Mouse (Mus musculus): ENCODE data around the gene Pop7. TPM values are rescaled to one million over a fixed set of nuclear protein-coding genes. Genes with fewer than 3 reads are reported as not detected.

Gene Pop7
- polyA plus RNA-seq, 1 experiment: 10.2 TPM

DNA sequence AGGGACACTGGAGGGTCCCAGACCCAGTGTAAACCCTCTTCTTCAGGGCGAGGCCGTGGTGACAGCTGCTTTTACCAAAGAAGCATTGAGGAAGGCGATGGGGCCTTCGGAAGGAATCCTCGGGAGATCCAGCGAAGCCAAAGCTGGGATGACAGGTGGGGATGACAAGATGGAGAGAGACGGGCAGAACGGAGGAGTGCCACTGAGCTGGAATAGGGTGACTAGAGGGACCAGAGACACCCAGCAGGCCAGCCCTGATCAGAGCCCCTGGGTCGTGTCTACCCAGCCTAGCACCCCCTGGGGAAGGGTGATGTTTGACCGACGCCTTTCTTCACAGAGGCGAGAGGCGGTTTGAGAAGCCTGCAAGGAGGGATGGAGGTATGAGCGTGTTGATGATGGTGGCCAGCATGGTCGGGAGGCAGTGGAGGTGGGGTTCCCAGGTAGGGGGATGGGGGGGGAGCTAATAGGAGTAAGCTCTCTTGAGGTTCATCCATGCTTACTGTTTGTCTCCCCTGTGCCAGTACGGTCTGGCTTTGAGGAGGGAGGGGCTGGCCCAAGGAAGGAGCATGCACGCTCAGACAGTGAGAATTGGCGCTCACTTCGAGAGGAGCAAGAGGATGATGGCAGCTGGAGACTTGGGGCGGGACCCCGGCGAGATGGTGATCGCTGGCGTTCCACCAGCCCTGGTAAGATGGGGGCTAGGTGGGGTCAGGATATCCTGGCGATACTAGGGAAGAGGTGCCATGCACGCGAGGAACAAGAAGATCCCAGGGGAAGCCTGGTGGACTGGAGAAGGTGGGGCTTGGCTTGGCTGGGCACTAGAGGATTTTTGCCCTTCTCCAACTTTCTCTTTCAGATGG, 17.6 kb upstream of the Pop7 start:
- H3K4me1 ChIP-seq (ENCODE audit: control insufficient read depth, insufficient read depth, low read length): no peaks in the 10 kb centered on the region
- TF ChIP-seq POLR2A (IDR thresholded peaks at IDR 0.05; ENCODE audit: control insufficient read depth, low read depth, low read length): no peak
- no peak for TF ChIP-seq CTCF (IDR thresholded peaks at IDR 0.05; ENCODE audit: control insufficient read depth, insufficient read depth, insufficient replicate concordance, low read depth, low read length)
- H3K4me3 ChIP-seq (ENCODE audit: control insufficient read depth, low read depth, low read length): no peak overlapping the region
- H3K27me3 ChIP-seq (ENCODE audit: control insufficient read depth, insufficient read depth, low read length): no peaks in the 10 kb centered on the region
- no peak overlapping the region for H3K27ac ChIP-seq (ENCODE audit: control insufficient read depth, insufficient read depth, low read depth, low read length)
- H3K36me3 ChIP-seq (ENCODE audit: control insufficient read depth, insufficient read depth, low read length): peaks cover 3% of the 10 kb centered on the region; the same call in 1 of the 2 replicates

- no peak within 1 kb of the TSS for H3K4me3 ChIP-seq (ENCODE audit: control insufficient read depth, low read depth, low read length)
- TF ChIP-seq POLR2A (IDR thresholded peaks at IDR 0.05; ENCODE audit: control insufficient read depth, low read depth, low read length): no peak
- TF ChIP-seq CTCF (IDR thresholded peaks at IDR 0.05; ENCODE audit: control insufficient read depth, insufficient read depth, insufficient replicate concordance, low read depth, low read length): peak; percentile 42; the same call in 1 of the 2 replicates
- no peaks in the 10 kb centered on the region for H3K27me3 ChIP-seq (ENCODE audit: control insufficient read depth, insufficient read depth, low read length)
- no peak within 1 kb of the TSS for H3K27ac ChIP-seq (ENCODE audit: control insufficient read depth, insufficient read depth, low read depth, low read length)
- peaks cover 3% of the 10 kb centered on the region; the same call in 1 of the 2 replicates for H3K36me3 ChIP-seq (ENCODE audit: control insufficient read depth, insufficient read depth, low read length)
- no peaks in the 10 kb centered on the region for H3K4me1 ChIP-seq (ENCODE audit: control insufficient read depth, insufficient read depth, low read length)
These were observed 16.1 kb upstream of the Pop7 start, which contains the start of gene Gigyf1 for GRCm38 (mm10) chr5:137518436-137518835. TSS of gene Gigyf1 (plus strand) at chr5:137518548.

DNA sequence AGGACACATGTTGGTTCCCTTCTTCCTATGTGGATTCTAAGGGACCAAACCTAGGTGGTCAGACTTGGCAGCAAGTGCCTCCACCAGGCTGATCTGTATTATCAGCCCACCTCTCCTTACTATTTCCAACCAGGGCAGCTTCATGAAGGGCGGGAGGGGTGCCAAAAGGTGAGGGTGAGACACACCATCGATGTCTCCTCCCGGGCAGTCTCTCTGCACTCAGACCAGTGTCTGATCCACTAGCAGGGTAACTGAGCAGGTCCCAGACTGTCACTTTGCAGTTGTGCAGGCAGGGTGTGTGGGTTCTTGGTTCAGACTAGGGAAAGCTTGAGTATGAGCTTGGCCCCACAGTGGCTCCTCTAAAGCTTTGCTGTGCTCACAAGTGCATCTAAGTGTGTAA, 12.5 kb upstream of the Pop7 start:
- Histone ChIP-seq H3K36me3 (ENCODE audit: control insufficient read depth, insufficient read depth, low read length) (no peaks in the 10 kb centered on the region), H3K27ac (ENCODE audit: control insufficient read depth, insufficient read depth, low read depth, low read length) (no peak overlapping the region), H3K4me1 (ENCODE audit: control insufficient read depth, insufficient read depth, low read length) (no peaks in the 10 kb centered on the region; the same call in 1 of the 2 replicates), H3K4me3 (ENCODE audit: control insufficient read depth, low read depth, low read length) (no peak overlapping the region), H3K27me3 (ENCODE audit: control insufficient read depth, insufficient read depth, low read length) (no peaks in the 10 kb centered on the region)
- TF ChIP-seq POLR2A (IDR thresholded peaks at IDR 0.05; ENCODE audit: control insufficient read depth, low read depth, low read length) (no peak), CTCF (IDR thresholded peaks at IDR 0.05; ENCODE audit: control insufficient read depth, insufficient read depth, insufficient replicate concordance, low read depth, low read length) (no peak)

DNA sequence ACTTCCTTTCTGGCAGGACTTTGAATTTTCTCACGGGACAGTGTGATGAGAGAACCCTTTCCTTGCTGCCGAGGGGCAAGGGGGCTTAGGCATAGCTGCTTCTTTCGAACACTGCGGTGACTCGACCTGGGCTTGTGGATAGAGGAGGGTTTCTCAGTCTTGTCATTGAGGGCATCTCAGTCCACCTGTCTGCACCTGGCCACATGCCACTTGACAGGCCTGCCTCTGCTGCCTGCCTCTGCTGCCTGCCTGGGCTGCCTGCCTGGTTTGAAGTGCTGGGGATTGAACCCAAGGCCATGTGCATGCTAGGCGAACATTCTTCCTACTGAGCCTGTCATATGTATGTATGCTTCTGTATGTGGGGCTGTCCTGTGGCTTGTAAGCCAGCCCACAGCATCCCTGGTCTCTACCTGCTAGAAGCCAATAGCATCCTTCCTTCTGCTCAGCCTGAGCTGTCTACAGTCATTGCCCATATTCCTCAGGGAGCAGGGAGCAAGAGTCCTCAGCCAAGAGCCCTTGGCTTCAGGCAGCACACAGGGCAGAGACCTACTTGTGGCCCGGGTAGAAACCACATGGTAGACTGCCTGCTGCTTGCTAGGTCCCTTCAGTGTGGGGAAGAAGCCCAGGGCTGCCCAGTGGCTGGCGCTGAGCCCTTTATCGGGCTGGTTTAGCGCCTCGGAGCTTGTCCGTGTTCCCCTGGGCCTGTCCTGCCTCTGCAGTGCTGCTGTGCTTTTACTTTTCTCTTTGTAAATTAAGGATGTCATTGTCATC, 11.8 kb upstream of the Pop7 start:
- H3K27ac ChIP-seq (ENCODE audit: control insufficient read depth, insufficient read depth, low read depth, low read length): no peak overlapping the region
- TF ChIP-seq CTCF (IDR thresholded peaks at IDR 0.05; ENCODE audit: control insufficient read depth, insufficient read depth, insufficient replicate concordance, low read depth, low read length): no peak
- no peak for TF ChIP-seq POLR2A (IDR thresholded peaks at IDR 0.05; ENCODE audit: control insufficient read depth, low read depth, low read length)
- no peak overlapping the region for H3K4me3 ChIP-seq (ENCODE audit: control insufficient read depth, low read depth, low read length)
- no peaks in the 10 kb centered on the region for H3K36me3 ChIP-seq (ENCODE audit: control insufficient read depth, insufficient read depth, low read length)
- no peaks in the 10 kb centered on the region for H3K27me3 ChIP-seq (ENCODE audit: control insufficient read depth, insufficient read depth, low read length)
- H3K4me1 ChIP-seq (ENCODE audit: control insufficient read depth, insufficient read depth, low read length): no peaks in the 10 kb centered on the region; the same call in none of the 2 replicates

- TF ChIP-seq POLR2A (IDR thresholded peaks at IDR 0.05; ENCODE audit: control insufficient read depth, low read depth, low read length) (no peak), CTCF (IDR thresholded peaks at IDR 0.05; ENCODE audit: control insufficient read depth, insufficient read depth, insufficient replicate concordance, low read depth, low read length) (peak; percentile 33; the same call in 1 of the 2 replicates)
- Histone ChIP-seq H3K4me1 (ENCODE audit: control insufficient read depth, insufficient read depth, low read length) (no peaks in the 10 kb centered on the region; the same call in none of the 2 replicates), H3K27ac (ENCODE audit: control insufficient read depth, insufficient read depth, low read depth, low read length) (no peak overlapping the region), H3K4me3 (ENCODE audit: control insufficient read depth, low read depth, low read length) (no peak overlapping the region), H3K27me3 (ENCODE audit: control insufficient read depth, insufficient read depth, low read length) (no peaks in the 10 kb centered on the region), H3K36me3 (ENCODE audit: control insufficient read depth, insufficient read depth, low read length) (no peaks in the 10 kb centered on the region)
These were observed 10.8 kb upstream of the Pop7 start for GRCm38 (mm10) chr5:137512847-137513794.

DNA sequence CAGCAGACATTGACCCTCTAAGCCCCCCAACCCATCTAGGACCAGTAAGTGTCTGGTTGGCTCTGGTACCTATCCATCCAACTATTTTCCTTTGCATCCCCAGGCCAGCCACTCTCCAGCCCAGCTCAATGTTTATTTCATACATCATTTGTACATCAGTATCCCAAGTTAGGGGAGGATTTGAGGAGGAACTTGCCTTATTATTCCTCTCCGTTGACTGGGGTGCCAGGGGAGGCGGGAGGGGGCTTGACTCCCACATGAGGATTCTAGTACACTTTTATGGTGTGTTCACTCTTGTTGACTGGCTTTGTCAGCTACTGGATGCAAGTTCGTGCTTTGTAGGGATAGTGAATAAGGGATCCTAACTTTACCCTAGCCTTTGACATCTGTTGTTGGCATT, 9.4 kb upstream of the Pop7 start:
- peak overlapping the region; percentile 75 for H3K4me3 ChIP-seq (ENCODE audit: control insufficient read depth, low read depth, low read length)
- H3K27ac ChIP-seq (ENCODE audit: control insufficient read depth, insufficient read depth, low read depth, low read length): no peak overlapping the region
- TF ChIP-seq POLR2A (IDR thresholded peaks at IDR 0.05; ENCODE audit: control insufficient read depth, low read depth, low read length) (no peak), CTCF (IDR thresholded peaks at IDR 0.05; ENCODE audit: control insufficient read depth, insufficient read depth, insufficient replicate concordance, low read depth, low read length) (no peak)
- no peaks in the 10 kb centered on the region for H3K36me3 ChIP-seq (ENCODE audit: control insufficient read depth, insufficient read depth, low read length)
- H3K4me1 ChIP-seq (ENCODE audit: control insufficient read depth, insufficient read depth, low read length): no peaks in the 10 kb centered on the region; the same call in none of the 2 replicates
- no peaks in the 10 kb centered on the region for H3K27me3 ChIP-seq (ENCODE audit: control insufficient read depth, insufficient read depth, low read length)
